Mouse (Mus musculus) kidney, postnatal 4 days (tissue): ENCODE data around the gene Ecd.
"Not testable (repeated sequence)": the region's sequence is repeated elsewhere in the genome, so short reads cannot be mapped to it uniquely, and the experiment has no call there.

Source experiments
- DNase-seq, 2 experiments: peaks; one replicate each; pipeline ENCODE4 v3.0.0; 2021; ENCODE audit warnings: mixed read lengths in 2 of 2

The Ecd gene

DNA sequence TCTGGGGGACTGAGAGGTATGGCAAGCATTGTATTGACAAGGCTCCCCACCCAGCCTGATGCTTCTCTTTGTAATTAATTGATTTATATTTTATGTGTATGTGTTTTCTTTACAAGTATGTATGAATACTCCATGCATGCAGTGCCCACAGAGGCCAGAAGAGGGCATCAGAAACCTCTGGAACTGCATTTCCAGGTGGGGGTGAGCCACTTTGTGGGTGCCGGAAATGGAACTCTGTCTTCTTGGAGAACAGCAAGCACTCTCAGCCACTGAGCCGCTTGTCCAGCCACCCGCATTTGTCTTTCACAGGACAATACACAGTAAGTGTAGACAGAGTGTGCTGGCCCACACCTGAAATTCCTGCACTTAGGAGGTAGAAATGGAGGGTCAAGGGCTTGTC is 28.5 kb downstream of the Ecd start:
- DNase-seq = peak; percentile 73 to 75

- no peak for DNase-seq
Observed at GRCm38 (mm10) chr14:20315137-20315536, 32.8 kb downstream of the Ecd start.

DNA sequence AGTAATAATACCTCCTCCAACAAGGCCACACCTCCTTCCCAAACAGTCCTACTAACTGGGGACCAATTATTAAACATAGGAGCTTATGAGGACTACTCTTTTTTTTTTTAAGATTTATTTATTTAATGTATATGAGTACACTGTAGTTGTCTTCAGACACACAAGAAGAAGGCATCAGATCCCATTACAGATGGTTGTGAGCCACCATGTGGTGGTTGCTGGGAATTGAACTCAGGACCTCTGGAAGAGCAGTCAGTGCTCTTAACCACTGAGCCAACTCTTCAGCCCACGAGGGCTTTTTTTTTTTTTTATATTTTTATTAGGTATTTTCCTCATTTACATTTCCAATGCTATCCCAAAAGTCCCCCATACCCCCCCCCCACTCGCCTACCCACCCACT is 42.8 kb downstream of the Ecd start:
- not testable (repeated sequence) for DNase-seq

DNA sequence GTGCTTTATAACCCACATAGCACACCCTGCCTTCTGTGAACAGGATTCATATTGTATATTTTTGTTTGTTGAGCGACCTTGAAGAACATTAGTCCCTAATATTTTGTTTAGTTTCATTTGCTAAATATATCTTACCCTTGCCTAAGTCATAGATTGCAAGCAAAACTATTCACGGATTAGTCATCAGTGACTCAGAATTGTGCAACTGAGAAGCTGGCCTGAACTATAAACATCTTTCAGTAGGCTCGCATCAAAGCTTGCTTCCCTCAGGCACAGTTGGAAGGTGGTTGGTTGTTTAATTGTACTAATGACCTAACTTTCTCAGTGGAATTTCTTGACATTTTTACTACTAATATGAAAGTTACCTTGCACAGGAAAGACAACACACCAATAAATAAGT is 49.8 kb downstream of the Ecd start:
- DNase-seq = no peak

GRCm38 (mm10) chr14:20297616-20298015 is 50.3 kb downstream of the Ecd start:
- no peak for DNase-seq

GRCm38 (mm10) chr14:20294947-20295346 is 53.0 kb downstream of the Ecd start:
- DNase-seq = peak in 1 of 2 experiments; percentile 11

- peak; percentile 79 to 87 for DNase-seq
Observed at GRCm38 (mm10) chr14:20294117-20294892, 53.6 kb downstream of the Ecd start, which contains the start of gene Nudt13. TSS of gene Nudt13 (plus strand) at chr14:20294697.

GRCm38 (mm10) chr14:20291391-20291790 is 56.5 kb downstream of the Ecd start:
- DNase-seq = no peak
